Mouse (Mus musculus): ENCODE data around the gene Rab13. TPM values are rescaled to one million over a fixed set of nuclear protein-coding genes. Genes with fewer than 3 reads are reported as not detected.

Rab13 gene
- 0.93 TPM in 1 of 4 replicates, not detected in the others for total RNA-seq (2023; ENCODE audit: inconsistent age)

GRCm38 (mm10) chr3:90213377-90213866 lies at the start of gene Rab13, which contains the start of gene Rps27:
Gene Rab13, plus strand, starts transcription at chr3:90213695.
Gene Rps27, minus strand, starts transcription at chr3:90213651.

GRCm38 (mm10) chr3:90231507-90232333 lies 18.2 kb downstream of the Rab13 start, which contains the start of gene Jtb:
Gene Jtb, plus strand, starts transcription at chr3:90231597.

GRCm38 (mm10) chr3:90242984-90243775 lies 29.7 kb downstream of the Rab13 start, which contains the start of gene Creb3l4:
Gene Creb3l4, minus strand, starts transcription at chr3:90243512.

GRCm38 (mm10) chr3:90247960-90248745 lies 34.7 kb downstream of the Rab13 start, which contains the start of gene Slc39a1:
Gene Slc39a1, plus strand, starts transcription at chr3:90248172.

GRCm38 (mm10) chr3:90253653-90254418 lies 40.3 kb downstream of the Rab13 start, which contains the start of gene Crtc2:
Gene Crtc2, plus strand, starts transcription at chr3:90254163.

GRCm38 (mm10) chr3:90265034-90265931 lies 51.8 kb downstream of the Rab13 start, which contains the start of gene Dennd4b:
Gene Dennd4b, plus strand, starts transcription at chr3:90265185.

Other genes starting within 250 kb of the Rab13 start
- 49.4 to 71.9 TPM (median 64.8 TPM) in 4 replicates for gene Hax1, start 214.9 kb upstream of the Rab13 start, total RNA-seq (2023; ENCODE audit: inconsistent age)
- 99.0 to 130 TPM (median 121 TPM) in 4 replicates for gene 4933434E20Rik, start 162.1 kb upstream of the Rab13 start, total RNA-seq (2023; ENCODE audit: inconsistent age)
- gene Ubap2l, start 161.1 kb upstream of the Rab13 start, total RNA-seq (2023; ENCODE audit: inconsistent age), result 262 to 354 TPM (median 316 TPM) in 4 replicates
- 552 to 576 TPM (median 565 TPM) in 4 replicates for gene Tpm3, start 141.0 kb upstream of the Rab13 start, total RNA-seq (2023; ENCODE audit: inconsistent age)
- 1.3 to 2.2 TPM (median 1.5 TPM) in 4 replicates for gene Nup210l, start 109.6 kb upstream of the Rab13 start, total RNA-seq (2023; ENCODE audit: inconsistent age)
- 9,271 to 10,786 TPM (median 10,164 TPM) in 4 replicates for gene Rps27, start within 50 bp of the Rab13 start, total RNA-seq (2023; ENCODE audit: inconsistent age)
- gene Jtb, start 17.9 kb downstream of the Rab13 start, total RNA-seq (2023; ENCODE audit: inconsistent age), result 90.1 to 110 TPM (median 97.2 TPM) in 4 replicates
- gene Creb3l4, start 29.8 kb downstream of the Rab13 start, total RNA-seq (2023; ENCODE audit: inconsistent age), result not detected in 4 replicates
- 29.2 to 30.8 TPM (median 30.3 TPM) in 4 replicates for gene Slc39a1, start 34.5 kb downstream of the Rab13 start, total RNA-seq (2023; ENCODE audit: inconsistent age)
- gene Crtc2, start 40.5 kb downstream of the Rab13 start, total RNA-seq (2023; ENCODE audit: inconsistent age), result 175 to 191 TPM (median 186 TPM) in 4 replicates
- 174 to 198 TPM (median 187 TPM) in 4 replicates for gene Dennd4b, start 51.5 kb downstream of the Rab13 start, total RNA-seq (2023; ENCODE audit: inconsistent age)
- gene Gatad2b, start 79.5 kb downstream of the Rab13 start, total RNA-seq (2023; ENCODE audit: inconsistent age), result 110 to 130 TPM (median 118 TPM) in 4 replicates
- 0.99 to 2.0 TPM (median 1.6 TPM) in 4 replicates for gene Slc27a3, start 176.2 kb downstream of the Rab13 start, total RNA-seq (2023; ENCODE audit: inconsistent age)
- 50.8 to 61.1 TPM (median 56.2 TPM) in 4 replicates for gene Ints3, start 219.9 kb downstream of the Rab13 start, total RNA-seq (2023; ENCODE audit: inconsistent age)